In the genomic region with DNA sequence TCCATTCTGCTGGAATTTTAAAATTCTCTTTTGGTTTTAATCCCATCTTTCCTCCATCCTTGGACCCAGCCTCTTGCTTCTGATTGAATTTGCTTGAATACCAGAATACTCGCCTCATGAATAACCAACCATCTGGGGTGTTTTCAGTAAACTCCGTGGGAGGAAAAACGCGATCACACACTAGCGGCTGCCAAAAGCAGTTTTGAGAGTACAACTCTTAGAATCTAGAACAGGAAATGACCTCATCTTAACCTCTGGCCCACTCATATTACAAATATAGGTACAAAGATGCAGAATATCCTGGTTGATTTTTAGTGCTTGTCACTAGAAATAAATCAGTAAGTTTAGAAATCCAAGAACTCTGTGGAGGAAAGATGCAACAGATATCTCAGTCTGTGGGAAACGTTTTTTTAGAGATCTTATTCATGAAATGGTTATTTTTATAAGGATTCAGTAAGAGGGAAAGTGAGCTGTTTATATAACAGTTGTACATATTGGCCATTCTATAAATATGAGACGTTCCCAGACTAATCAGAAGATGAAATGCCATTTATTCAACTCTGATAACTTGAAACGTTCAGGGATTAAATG, we compare ENCODE assay signal across 10 mouse cellular contexts.
DNase-seq lines count a peak whose midpoint lies in the region; ATAC-seq and TF ChIP-seq lines count a peak whose summit lies in the region.
"Had no signal": no experiment of that assay in that cellular context is flagged by ENCODE, and none has a peak within 500 bp of the region (broad histone marks: within the 10 kb centered on the region; RNA-seq: fewer than 3 reads in every experiment).

No protein-coding gene starts in this region.

- ATAC-seq in hindbrain, embryonic 12.5 days (ENCODE audit: low FRiP score), result no peak
- no peak for ATAC-seq in CD4-positive, CD25-positive, alpha-beta regulatory T cell, adult 4 months

- H3K27ac ChIP-seq in kidney, adult 2 months (ENCODE audit: insufficient read depth, low read depth, low read length), result no peak overlapping the region
- H3K27ac ChIP-seq in hindbrain, embryonic 12.5 days, result no peak overlapping the region
- H3K27ac ChIP-seq: embryonic facial prominence, embryonic 12.5 days; limb, embryonic 13.5 days had no signal

- no peak overlapping the region for H3K4me3 ChIP-seq in kidney, adult 2 months (ENCODE audit: insufficient read depth, low read depth, low read length)
- no peak overlapping the region for H3K4me3 ChIP-seq in hindbrain, embryonic 12.5 days
- H3K4me3 ChIP-seq: embryonic facial prominence, embryonic 12.5 days; limb, embryonic 13.5 days had no signal

- no peaks in the 10 kb centered on the region for H3K36me3 ChIP-seq in kidney, adult 2 months (ENCODE audit: control insufficient read depth, insufficient read depth, low read length)
- H3K36me3 ChIP-seq in hindbrain, embryonic 12.5 days, result no peaks in the 10 kb centered on the region
- H3K36me3 ChIP-seq: embryonic facial prominence, embryonic 12.5 days; limb, embryonic 13.5 days had no signal

- WGBS in kidney, adult 2 months, result 27% methylated on average over 8 of the region's 8 CpGs
- WGBS in hindbrain, embryonic 12.5 days, result 57% methylated on average over 8 of the region's 8 CpGs

- DNase-seq in kidney, adult 2 months, result peak; percentile 46
- DNase-seq in kidney, adult 18-20 months, result no peak
- peak; percentile 83 for DNase-seq in fibroblast of lung, adult 2 months (ENCODE audit: low read depth)
- peak; percentile 52 for DNase-seq in layer of hippocampus, adult 11-12 months (ENCODE audit: low spot score)
- peak; percentile 76 to 88 for DNase-seq in right cerebral cortex, postnatal 10 days (ENCODE audit: low spot score in 2 of 2)
- no peak for DNase-seq in spleen, postnatal 14 days (ENCODE audit: low spot score in 2 of 2)

- no peaks in the 10 kb centered on the region for H3K27me3 ChIP-seq in kidney, adult 2 months (replicated peaks; ENCODE audit: control insufficient read depth, insufficient read depth, low read length)
- H3K27me3 ChIP-seq in hindbrain, embryonic 12.5 days, result no peaks in the 10 kb centered on the region
- H3K27me3 ChIP-seq: embryonic facial prominence, embryonic 12.5 days; limb, embryonic 13.5 days had no signal

- no peaks in the 10 kb centered on the region for H3K9me3 ChIP-seq in hindbrain, embryonic 12.5 days (replicated peaks)
- H3K9me3 ChIP-seq: embryonic facial prominence, embryonic 12.5 days had no signal

- H3K4me2 ChIP-seq in hindbrain, embryonic 12.5 days (replicated peaks), result no peak overlapping the region
- H3K4me2 ChIP-seq: embryonic facial prominence, embryonic 12.5 days; limb, embryonic 13.5 days had no signal

- 0 out of 2 replicates have a peak, but pooled peaks cover 2% of the 10 kb centered on the region for H3K4me1 ChIP-seq in kidney, adult 2 months (ENCODE audit: control insufficient read depth, insufficient read depth, low read length)
- peaks cover 6% of the 10 kb centered on the region; the same call in 1 of the 2 replicates for H3K4me1 ChIP-seq in hindbrain, embryonic 12.5 days
- H3K4me1 ChIP-seq: embryonic facial prominence, embryonic 12.5 days had no signal

- no peak for TF ChIP-seq CTCF in kidney, adult 2 months (conservative IDR thresholded peaks at IDR 0.05; ENCODE audit: insufficient read depth, insufficient read length, low read depth, low read length)

- H3K9ac ChIP-seq in hindbrain, embryonic 12.5 days, result no peak overlapping the region
- H3K9ac ChIP-seq: embryonic facial prominence, embryonic 12.5 days; limb, embryonic 13.5 days had no signal

- TF ChIP-seq POLR2A in kidney, adult 2 months (IDR thresholded peaks at IDR 0.05; ENCODE audit: low read depth, low read length), result no peak

Comparison
In these comparisons a context has a peak if more than half of its experiments do, and no peak if none do; other contexts are left out.
1. DNase-seq: peak in kidney, adult 2 months (single experiment), fibroblast of lung, adult 2 months (single experiment), layer of hippocampus, adult 11-12 months (single experiment) and right cerebral cortex, postnatal 10 days (2 of 2); none in kidney, adult 18-20 months (single experiment) and spleen, postnatal 14 days (0 of 2).